Mouse (Mus musculus): ENCODE measurements around the gene Il22ra2. TPM values are rescaled to one million over a fixed set of nuclear protein-coding genes. Genes with fewer than 3 reads are reported as not detected.

Il22ra2 gene
- total and polyA plus RNA-seq, 2 experiments from 2014 or later = not detected

DNA sequence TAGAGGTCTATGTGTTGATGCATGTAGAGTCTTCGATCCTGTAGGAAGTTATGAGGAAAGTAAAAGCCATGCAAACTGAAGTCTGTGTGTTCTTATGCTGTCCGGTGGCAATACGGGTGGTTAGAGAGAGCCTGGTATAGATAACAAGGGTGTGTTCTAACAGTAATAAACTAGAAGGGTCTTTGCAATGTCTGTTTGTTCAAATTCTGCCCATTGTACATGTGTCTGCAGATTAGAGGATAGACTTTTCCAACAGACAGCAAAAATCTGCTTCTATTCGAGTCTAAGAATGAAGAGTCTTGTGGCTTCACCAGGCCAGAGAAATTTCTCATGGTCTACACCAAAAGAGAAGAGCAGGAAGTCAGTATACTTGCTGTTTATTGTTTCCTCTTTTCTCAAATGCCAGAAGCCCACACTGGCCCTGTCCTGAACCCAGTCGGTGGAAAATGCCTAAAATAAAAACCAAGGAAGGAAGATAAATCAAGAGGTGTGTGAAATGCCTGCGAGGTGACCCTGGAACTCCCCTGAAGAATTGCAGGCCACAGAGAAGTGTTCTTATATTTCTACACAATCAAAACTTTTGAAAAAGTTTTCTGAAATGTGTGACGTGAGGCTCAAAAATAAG lies 38.9 kb upstream of the Il22ra2 start:
- TF ChIP-seq CTCF (IDR thresholded peaks at IDR 0.05) = no peak
- no peaks in the 10 kb centered on the region for H3K36me3 ChIP-seq (ENCODE audit: insufficient read depth, low read length)
- no peaks in the 10 kb centered on the region for H3K9me3 ChIP-seq (ENCODE audit: low read length)
- H3K9ac ChIP-seq (replicated peaks; ENCODE audit: low read length, poor library complexity, severe bottlenecking) = no peak overlapping the region
- 85% methylated on average over 7 of the region's 7 CpGs for WGBS
- ATAC-seq (ENCODE audit: low FRiP score) = no peak
- H3K27ac ChIP-seq (ENCODE audit: low read depth, low read length) = no peak overlapping the region
- H3K4me2 ChIP-seq (ENCODE audit: low read depth, low read length, poor library complexity, severe bottlenecking) = no peak overlapping the region
- no peaks in the 10 kb centered on the region; the same call in 1 of the 2 replicates for H3K27me3 ChIP-seq (ENCODE audit: insufficient read depth, low read length)
- no peak overlapping the region for H3K4me3 ChIP-seq (ENCODE audit: low read depth, low read length)
- H3K4me1 ChIP-seq (ENCODE audit: insufficient read depth, low read length) = no peaks in the 10 kb centered on the region
- no peak for DNase-seq (ENCODE audit: low spot score)

DNA sequence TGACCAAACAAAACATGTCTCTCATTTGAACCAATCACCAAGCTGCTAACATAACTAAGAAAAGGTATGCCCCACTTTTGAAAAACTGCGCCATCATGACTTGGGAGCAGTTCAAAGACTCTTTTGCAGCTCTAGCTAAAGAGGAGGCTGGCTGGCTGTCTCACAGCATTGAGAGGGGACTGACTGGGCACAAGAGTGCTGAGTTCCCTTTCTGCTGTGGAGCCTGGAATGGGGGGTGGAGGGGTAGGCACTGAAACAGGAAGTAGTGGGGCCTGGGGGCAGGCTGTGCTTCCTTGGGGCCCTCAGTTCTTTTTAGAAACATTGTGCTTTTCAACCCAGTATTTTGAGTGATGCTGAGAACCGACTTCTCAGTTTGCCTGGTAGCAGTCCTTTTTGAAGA lies 37.7 kb upstream of the Il22ra2 start:
- TF ChIP-seq CTCF (IDR thresholded peaks at IDR 0.05) = no peak
- Histone ChIP-seq H3K4me3 (ENCODE audit: low read depth, low read length) (no peak overlapping the region), H3K27ac (ENCODE audit: low read depth, low read length) (no peak overlapping the region), H3K9ac (replicated peaks; ENCODE audit: low read length, poor library complexity, severe bottlenecking) (no peak overlapping the region), H3K4me1 (ENCODE audit: insufficient read depth, low read length) (no peaks in the 10 kb centered on the region), H3K27me3 (ENCODE audit: insufficient read depth, low read length) (no peaks in the 10 kb centered on the region), H3K9me3 (ENCODE audit: low read length) (no peaks in the 10 kb centered on the region), H3K36me3 (ENCODE audit: insufficient read depth, low read length) (no peaks in the 10 kb centered on the region), H3K4me2 (ENCODE audit: low read depth, low read length, poor library complexity, severe bottlenecking) (no peak overlapping the region)
- ATAC-seq (ENCODE audit: low FRiP score) (no peak), DNase-seq (ENCODE audit: low spot score) (no peak)
- WGBS = 80% methylated on average over 2 of the region's 2 CpGs

DNA sequence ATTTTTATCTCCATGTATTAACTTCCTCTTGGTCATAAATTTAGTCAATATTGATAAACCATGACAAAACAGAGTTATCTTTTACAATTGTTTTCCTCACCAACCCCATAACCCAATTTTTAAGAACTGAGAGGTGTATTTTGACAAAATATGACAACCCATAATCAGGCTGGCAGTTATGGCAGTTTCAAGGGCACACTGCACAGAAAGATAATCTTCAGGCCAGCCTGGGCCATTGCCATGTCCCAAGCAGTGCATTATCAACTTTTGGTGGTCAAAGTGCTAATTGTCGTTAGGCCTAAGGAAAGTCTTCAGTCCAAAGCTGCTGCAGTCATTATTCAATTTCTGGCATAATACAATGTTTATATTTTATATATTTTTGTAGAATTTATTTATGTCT lies 37.0 kb upstream of the Il22ra2 start:
- no peaks in the 10 kb centered on the region for H3K9me3 ChIP-seq (ENCODE audit: low read length)
- 97% methylated on average over 1 of the region's 1 CpGs for WGBS
- H3K27ac ChIP-seq (ENCODE audit: low read depth, low read length) = no peak overlapping the region
- no peak for TF ChIP-seq CTCF (IDR thresholded peaks at IDR 0.05)
- no peak overlapping the region for H3K9ac ChIP-seq (replicated peaks; ENCODE audit: low read length, poor library complexity, severe bottlenecking)
- no peak for DNase-seq (ENCODE audit: low spot score)
- no peak overlapping the region for H3K4me3 ChIP-seq (ENCODE audit: low read depth, low read length)
- H3K4me2 ChIP-seq (ENCODE audit: low read depth, low read length, poor library complexity, severe bottlenecking) = no peak overlapping the region
- no peaks in the 10 kb centered on the region for H3K4me1 ChIP-seq (ENCODE audit: insufficient read depth, low read length)
- no peaks in the 10 kb centered on the region for H3K36me3 ChIP-seq (ENCODE audit: insufficient read depth, low read length)
- no peaks in the 10 kb centered on the region for H3K27me3 ChIP-seq (ENCODE audit: insufficient read depth, low read length)
- ATAC-seq (ENCODE audit: low FRiP score) = no peak

DNA sequence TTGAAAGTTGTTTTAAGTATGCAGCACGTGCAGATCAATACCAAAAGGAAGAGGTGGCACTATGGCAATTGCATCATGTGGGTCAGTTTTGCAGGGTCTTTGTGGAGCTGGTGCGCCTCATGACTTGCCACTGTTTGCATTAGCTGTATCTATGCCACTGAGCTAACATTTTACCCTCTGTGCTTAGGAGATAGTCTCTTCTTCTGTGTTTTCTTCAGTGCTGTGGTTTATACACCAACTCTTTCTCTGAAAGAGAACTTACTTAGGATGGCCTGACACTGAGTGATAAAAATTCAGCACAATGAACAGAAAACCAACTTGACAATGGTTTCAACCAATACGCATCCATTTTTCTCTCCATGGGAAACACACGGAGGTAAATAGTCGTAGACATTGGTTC lies 35.9 kb upstream of the Il22ra2 start:
- TF ChIP-seq CTCF (IDR thresholded peaks at IDR 0.05) = no peak
- Histone ChIP-seq H3K36me3 (ENCODE audit: insufficient read depth, low read length) (no peaks in the 10 kb centered on the region), H3K4me1 (ENCODE audit: insufficient read depth, low read length) (no peaks in the 10 kb centered on the region), H3K27me3 (ENCODE audit: insufficient read depth, low read length) (no peaks in the 10 kb centered on the region), H3K9ac (replicated peaks; ENCODE audit: low read length, poor library complexity, severe bottlenecking) (no peak overlapping the region), H3K4me3 (ENCODE audit: low read depth, low read length) (no peak overlapping the region), H3K27ac (ENCODE audit: low read depth, low read length) (no peak overlapping the region), H3K4me2 (ENCODE audit: low read depth, low read length, poor library complexity, severe bottlenecking) (no peak overlapping the region), H3K9me3 (ENCODE audit: low read length) (no peaks in the 10 kb centered on the region)
- WGBS = 91% methylated on average over 5 of the region's 5 CpGs
- ATAC-seq (ENCODE audit: low FRiP score) (no peak), DNase-seq (ENCODE audit: low spot score) (no peak)

DNA sequence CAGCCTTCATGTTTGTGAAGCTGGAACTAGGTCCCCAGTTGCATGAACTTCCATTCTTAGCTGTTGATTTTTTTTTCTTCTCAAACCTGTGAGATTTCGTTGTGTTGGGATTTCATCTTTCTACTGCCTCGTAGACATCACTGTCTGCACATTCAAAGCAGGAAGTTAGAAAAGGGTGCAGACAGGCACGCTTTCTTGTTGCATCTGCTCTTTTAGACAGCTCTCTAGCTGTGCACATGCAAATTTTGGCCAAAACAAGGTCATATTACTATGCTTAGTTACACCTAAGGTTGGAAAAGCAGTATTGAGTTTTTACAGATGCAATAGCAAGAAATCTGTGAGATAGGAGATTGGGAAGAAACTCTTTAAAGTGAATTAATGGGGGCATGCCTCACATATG lies 34.5 kb upstream of the Il22ra2 start:
- WGBS = 82% methylated on average over 3 of the region's 3 CpGs

DNA sequence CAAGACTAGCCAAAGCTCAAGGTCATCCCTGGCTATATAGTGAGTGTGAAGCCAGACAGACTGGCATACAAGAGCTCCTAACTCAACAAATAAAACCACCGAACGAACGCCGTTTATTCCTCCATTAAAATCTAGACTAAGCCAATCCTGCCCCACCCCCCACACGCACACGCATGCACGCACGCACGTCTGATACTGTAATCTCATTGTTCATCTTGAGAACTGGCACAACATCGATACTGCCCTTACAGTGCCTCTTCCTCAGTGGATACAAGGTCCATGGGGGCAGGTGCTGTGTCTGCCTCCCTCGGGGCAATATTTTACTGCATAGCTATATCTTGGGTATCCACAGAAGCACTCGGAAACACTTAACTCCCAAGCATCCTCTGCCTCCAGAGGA lies 32.2 kb upstream of the Il22ra2 start:
- no peak for TF ChIP-seq CTCF (IDR thresholded peaks at IDR 0.05)
- H3K4me2 ChIP-seq (ENCODE audit: low read depth, low read length, poor library complexity, severe bottlenecking) = no peak overlapping the region
- DNase-seq (ENCODE audit: low spot score) (no peak), ATAC-seq (ENCODE audit: low FRiP score) (no peak)
- no peak overlapping the region for H3K27ac ChIP-seq (ENCODE audit: low read depth, low read length)
- 94% methylated on average over 12 of the region's 12 CpGs for WGBS
- no peak overlapping the region for H3K9ac ChIP-seq (replicated peaks; ENCODE audit: low read length, poor library complexity, severe bottlenecking)
- H3K36me3 ChIP-seq (ENCODE audit: insufficient read depth, low read length) = no peaks in the 10 kb centered on the region
- no peaks in the 10 kb centered on the region for H3K27me3 ChIP-seq (ENCODE audit: insufficient read depth, low read length)
- no peaks in the 10 kb centered on the region for H3K9me3 ChIP-seq (ENCODE audit: low read length)
- H3K4me1 ChIP-seq (ENCODE audit: insufficient read depth, low read length) = peaks cover 4% of the 10 kb centered on the region; the same call in 1 of the 2 replicates
- H3K4me3 ChIP-seq (ENCODE audit: low read depth, low read length) = no peak overlapping the region

More for the DNA sequence above, 34.5 kb upstream of the Il22ra2 start:
- Histone ChIP-seq H3K4me3 (ENCODE audit: low read depth, low read length) (no peak overlapping the region), H3K9ac (replicated peaks; ENCODE audit: low read length, poor library complexity, severe bottlenecking) (no peak overlapping the region), H3K9me3 (ENCODE audit: low read length) (no peaks in the 10 kb centered on the region), H3K27ac (ENCODE audit: low read depth, low read length) (no peak overlapping the region), H3K4me1 (ENCODE audit: insufficient read depth, low read length) (no peaks in the 10 kb centered on the region), H3K36me3 (ENCODE audit: insufficient read depth, low read length) (no peaks in the 10 kb centered on the region), H3K27me3 (ENCODE audit: insufficient read depth, low read length) (no peaks in the 10 kb centered on the region), H3K4me2 (ENCODE audit: low read depth, low read length, poor library complexity, severe bottlenecking) (no peak overlapping the region)
- no peak for TF ChIP-seq CTCF (IDR thresholded peaks at IDR 0.05)
- no peak for ATAC-seq (ENCODE audit: low FRiP score)
- no peak for DNase-seq (ENCODE audit: low spot score)

All from midbrain, postnatal 0 days (tissue).